Mouse (Mus musculus) stomach, postnatal 0 days (tissue): ENCODE data around the gene Mgrn1.

ENCODE experiments used
- CTCF ChIP-seq: IDR thresholded peaks from 2 replicates; pipeline ENCODE4 v1.5.1; 2016; ENCODE audit warnings: antibody characterized with exemption, low read depth, mild to moderate bottlenecking, moderate library complexity
- EP300 ChIP-seq: optimal IDR thresholded peaks from 2 replicates; pipeline ENCODE3; 2016; ENCODE audit warnings: antibody characterized with exemption

DNA sequence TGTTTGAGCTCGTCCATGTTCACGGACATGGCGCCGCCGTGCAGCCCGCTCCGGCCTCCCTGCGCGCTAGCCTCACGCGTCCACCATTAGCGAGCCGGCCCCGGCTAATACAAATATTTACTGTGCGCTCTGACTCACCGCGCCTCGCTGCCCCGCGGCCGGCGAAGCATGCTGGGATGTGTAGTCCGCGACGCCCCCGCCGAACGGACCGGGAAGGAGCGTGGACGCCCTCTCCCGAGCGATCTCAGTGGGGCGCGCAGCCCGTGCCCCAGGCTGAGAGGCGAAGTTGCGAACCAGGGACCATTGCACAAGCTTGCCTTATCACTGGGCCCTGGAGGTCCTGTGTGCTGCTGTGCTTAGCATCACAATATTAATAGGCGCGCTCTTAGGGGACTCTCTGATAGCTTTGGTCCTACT is 6.3 kb upstream of the Mgrn1 start:
- TF ChIP-seq CTCF, result peak; percentile 62
- TF ChIP-seq EP300, result peak; percentile 85
